Mouse (Mus musculus) liver, adult 2 months (tissue): ENCODE measurements around the gene Cdpf1.

Experiments
- CTCF ChIP-seq: fragments of 200-500 bp; IDR thresholded peaks from 2 replicates; pipeline ENCODE4 v1.5.1; 2011; ENCODE audit warnings: low read depth, low read length, control low read depth
- POLR2A ChIP-seq: fragments of 200-500 bp; IDR thresholded peaks from 2 replicates; pipeline ENCODE4 v1.6.1; 2011; ENCODE audit warnings: low read length, control low read depth; ENCODE audit not compliant: insufficient read depth; ENCODE audit errors: extremely low read depth

- no peak for TF ChIP-seq CTCF
- no peak for TF ChIP-seq POLR2A
Measured at GRCm38 (mm10) chr15:85791449-85791848, 20.0 kb downstream of the Cdpf1 start.
